Mouse (Mus musculus) heart, embryonic 16.5 days (tissue): ENCODE data around the gene Elovl7. TPM values are rescaled to one million over a fixed set of nuclear protein-coding genes. Genes with fewer than 3 reads are reported as not detected.

ENCODE experiments used
- ATAC-seq: fragments of 200-750 bp; cut with Nextera tagmentation; replicated peaks from 2 replicates; pipeline ENCODE4 v1.8.0; 2017; ENCODE audit warnings: moderate number of reproducible peaks; ENCODE audit not compliant: insufficient read depth, low FRiP score; ENCODE audit errors: extremely low read depth
- H3K27ac ChIP-seq: fragments of 300-500 bp; sonication (generic); 2 replicates; pipeline ENCODE4 v1.5.1; 2014; ENCODE audit warnings: mild to moderate bottlenecking, low read length, control low read depth, moderate library complexity
- H3K27me3 ChIP-seq: fragments of 300-500 bp; sonication (generic); 2 replicates; pipeline ENCODE4 v1.6.1; 2014; ENCODE audit warnings: low read length, mixed read lengths; ENCODE audit not compliant: control insufficient read depth, insufficient read depth
- H3K36me3 ChIP-seq: fragments of 300-500 bp; sonication (generic); 2 replicates; pipeline ENCODE4 v1.6.1; 2014; ENCODE audit not compliant: control insufficient read depth, insufficient read depth
- H3K4me1 ChIP-seq: fragments of 300-500 bp; sonication (generic); 2 replicates; pipeline ENCODE4 v1.6.1; 2014; ENCODE audit warnings: low read length, mixed read lengths; ENCODE audit not compliant: control insufficient read depth, insufficient read depth
- H3K4me2 ChIP-seq: fragments of 300-500 bp; sonication (generic); 2 replicates; pipeline ENCODE4 v1.6.1; 2014; ENCODE audit warnings: low read depth, mild to moderate bottlenecking, control low read depth, low read length
- H3K4me3 ChIP-seq: fragments of 300-500 bp; sonication (generic); 2 replicates; pipeline ENCODE4 v1.5.1; 2014; ENCODE audit warnings: mild to moderate bottlenecking, control low read depth, low read length
- H3K9ac ChIP-seq: fragments of 300-500 bp; sonication (generic); 2 replicates; pipeline ENCODE4 v1.6.1; 2014; ENCODE audit warnings: low read length, control low read depth
- H3K9me3 ChIP-seq: fragments of 300-500 bp; sonication (generic); replicated peaks from 2 replicates; pipeline ENCODE4 v1.6.1; 2016; ENCODE audit warnings: low read length; ENCODE audit not compliant: control insufficient read depth
- WGBS: fragments of 180-500 bp; shearing (Covaris S2); extraction: QIAGEN DNeasy Blood & Tissue Kit; methylation state at CpG from one replicate; pipeline ENCODE4 v1.1.7; 2014; 5-methylcytosine and 5-hydroxymethylcytosine counted together
- polyA plus RNA-seq: library from polyadenylated mRNA; unstranded; fragments of >200 nt; fragmentation: Nextera tagmentation; extraction: Ambion mirVana; gene quantifications from 2 replicates; pipeline ENCODE4 v1.2.1, GENCODE M21; 2015

The Elovl7 gene
- 3.3 and 4.2 TPM in 2 replicates for polyA plus RNA-seq

DNA sequence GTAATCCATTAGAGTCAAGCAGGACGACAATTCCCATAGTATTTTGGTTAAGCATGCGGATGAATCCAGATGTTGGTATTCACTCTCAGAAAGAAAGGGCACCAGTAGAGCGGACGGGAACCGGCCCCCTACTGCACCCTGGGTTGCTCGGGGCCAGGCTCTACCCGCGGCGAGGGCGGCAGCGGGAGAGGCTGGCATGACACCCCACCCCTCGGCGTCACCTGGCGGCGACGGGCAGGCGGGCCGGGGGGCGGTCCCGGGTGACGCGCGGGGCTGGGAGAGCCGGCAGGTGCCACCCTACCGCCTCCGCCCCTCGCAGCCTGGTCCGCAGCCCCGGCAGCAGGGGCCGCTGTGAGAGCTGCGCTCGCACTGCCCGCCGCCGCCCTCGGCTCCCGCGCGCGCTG lies at the start of gene Elovl7:
TSS of gene Elovl7 (plus strand) at position 324 of the 404 bp plus-strand sequence.
- peak within 1 kb of the TSS; percentile 100 for H3K4me2 ChIP-seq
- ATAC-seq, result peak; percentile 90
- no peaks in the 10 kb centered on the region for H3K9me3 ChIP-seq
- peak within 1 kb of the TSS; percentile 84 for H3K4me3 ChIP-seq
- H3K4me1 ChIP-seq, result peaks cover 5% of the 10 kb centered on the region
- WGBS, result under 1% methylated on average over 40 of the region's 40 CpGs
- peaks cover 40% of the 10 kb centered on the region for H3K27me3 ChIP-seq
- no peaks in the 10 kb centered on the region for H3K36me3 ChIP-seq
- peak within 1 kb of the TSS; percentile 84 for H3K9ac ChIP-seq
- H3K27ac ChIP-seq, result no peak within 1 kb of the TSS

DNA sequence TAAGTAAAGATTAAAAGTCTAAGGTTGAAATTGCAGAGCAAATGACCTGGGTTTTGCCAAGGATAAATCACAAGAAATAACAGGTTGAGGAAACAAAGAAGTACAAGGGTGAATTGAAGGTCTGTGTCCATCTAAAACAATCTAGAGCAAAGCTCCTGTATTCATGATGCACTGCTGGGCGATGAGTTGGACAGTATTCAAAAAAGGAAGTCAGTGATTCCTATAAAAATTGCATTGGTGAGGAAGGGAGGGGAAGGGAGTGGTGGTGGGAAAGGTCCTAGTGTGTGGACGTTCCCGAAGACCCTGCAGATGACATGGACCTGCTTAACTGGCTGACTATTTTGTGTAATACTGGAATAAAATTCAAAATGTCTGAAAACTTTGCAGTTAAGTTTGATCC lies 49.6 kb upstream of the Elovl7 start:
- Histone ChIP-seq H3K27me3 (no peaks in the 10 kb centered on the region), H3K9me3 (no peaks in the 10 kb centered on the region), H3K4me1 (peaks cover 3% of the 10 kb centered on the region; the same call in 1 of the 2 replicates), H3K9ac (no peak overlapping the region), H3K36me3 (peaks cover 4% of the 10 kb centered on the region; the same call in 1 of the 2 replicates), H3K4me3 (no peak overlapping the region), H3K27ac (no peak overlapping the region), H3K4me2 (no peak overlapping the region)
- 89% methylated on average over 3 of the region's 3 CpGs for WGBS
- ATAC-seq, result no peak

DNA sequence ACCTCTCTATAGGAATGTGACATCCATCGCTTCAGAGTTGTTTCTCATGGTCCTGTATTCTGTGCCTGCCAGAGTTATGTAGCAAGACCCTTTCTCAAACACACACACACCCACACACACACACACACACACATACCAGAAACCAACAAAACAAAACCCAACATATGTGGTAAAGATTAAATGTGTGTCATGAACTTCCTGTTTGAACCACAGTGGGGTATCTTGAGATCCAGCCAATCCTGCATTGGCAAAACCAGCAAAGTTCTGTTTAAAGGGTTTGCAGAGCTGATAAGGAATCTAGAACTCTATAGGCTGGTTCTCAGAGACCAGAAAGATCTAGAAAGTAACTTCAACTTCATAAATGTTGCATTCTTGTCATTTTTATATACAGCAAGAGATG lies 44.2 kb upstream of the Elovl7 start:
- no peak overlapping the region for H3K27ac ChIP-seq
- ATAC-seq, result no peak
- H3K36me3 ChIP-seq, result peaks cover 18% of the 10 kb centered on the region
- no peak overlapping the region for H3K4me3 ChIP-seq
- no peaks in the 10 kb centered on the region for H3K9me3 ChIP-seq
- H3K4me2 ChIP-seq, result no peak overlapping the region
- H3K9ac ChIP-seq, result no peak overlapping the region
- H3K4me1 ChIP-seq, result no peaks in the 10 kb centered on the region
- 81% methylated on average over 1 of the region's 1 CpGs for WGBS
- H3K27me3 ChIP-seq, result no peaks in the 10 kb centered on the region

DNA sequence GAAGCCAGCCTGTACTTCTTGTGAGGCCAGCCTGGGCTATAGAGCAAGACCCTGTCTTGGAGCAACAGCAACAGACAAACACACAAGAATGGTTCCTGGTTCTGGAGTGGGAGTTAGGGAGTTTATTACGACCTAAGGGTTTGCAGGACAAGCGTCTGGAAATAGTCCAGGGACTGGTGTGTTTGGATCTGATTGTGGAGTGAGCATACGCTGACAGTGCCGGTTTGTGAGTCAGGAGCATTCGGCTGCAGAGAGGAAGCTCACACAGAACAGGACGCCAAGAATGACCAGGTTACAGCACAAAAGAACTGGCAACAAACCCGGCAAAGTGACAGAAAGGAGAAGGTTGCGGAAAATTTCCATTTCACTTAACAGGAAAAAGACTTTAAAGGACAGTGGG lies 43.7 kb upstream of the Elovl7 start:
- WGBS, result 70% methylated on average over 8 of the region's 8 CpGs
- no peak overlapping the region for H3K9ac ChIP-seq
- no peak overlapping the region for H3K4me3 ChIP-seq
- no peaks in the 10 kb centered on the region for H3K4me1 ChIP-seq
- H3K36me3 ChIP-seq, result peaks cover 20% of the 10 kb centered on the region
- H3K9me3 ChIP-seq, result no peaks in the 10 kb centered on the region
- no peak for ATAC-seq
- no peak overlapping the region for H3K4me2 ChIP-seq
- H3K27me3 ChIP-seq, result no peaks in the 10 kb centered on the region
- no peak overlapping the region for H3K27ac ChIP-seq

DNA sequence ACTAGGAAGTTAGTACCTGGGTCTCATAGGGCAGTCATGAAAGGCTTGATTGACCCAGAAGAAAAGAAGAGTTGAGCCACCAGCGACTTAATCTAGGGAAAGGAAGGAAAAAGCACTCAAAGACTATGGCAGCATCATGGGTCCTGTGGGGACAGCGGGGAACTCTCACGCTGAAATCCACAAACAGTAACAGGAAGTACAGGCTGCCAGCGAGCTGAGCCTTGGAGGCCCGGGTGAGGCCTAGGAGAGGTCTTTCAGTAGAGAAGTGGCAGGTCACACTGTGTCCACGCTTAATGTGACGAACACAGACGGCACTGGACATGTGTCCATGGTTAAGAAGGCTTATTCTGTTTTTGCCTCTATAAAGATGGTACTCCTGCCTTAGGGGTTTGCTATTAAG lies 34.6 kb upstream of the Elovl7 start:
- Histone ChIP-seq H3K4me1 (no peaks in the 10 kb centered on the region), H3K36me3 (peaks cover 22% of the 10 kb centered on the region), H3K9me3 (no peaks in the 10 kb centered on the region), H3K4me2 (no peak overlapping the region), H3K27ac (no peak overlapping the region), H3K27me3 (no peaks in the 10 kb centered on the region), H3K9ac (no peak overlapping the region), H3K4me3 (no peak overlapping the region)
- no peak for ATAC-seq
- 75% methylated on average over 8 of the region's 8 CpGs for WGBS

DNA sequence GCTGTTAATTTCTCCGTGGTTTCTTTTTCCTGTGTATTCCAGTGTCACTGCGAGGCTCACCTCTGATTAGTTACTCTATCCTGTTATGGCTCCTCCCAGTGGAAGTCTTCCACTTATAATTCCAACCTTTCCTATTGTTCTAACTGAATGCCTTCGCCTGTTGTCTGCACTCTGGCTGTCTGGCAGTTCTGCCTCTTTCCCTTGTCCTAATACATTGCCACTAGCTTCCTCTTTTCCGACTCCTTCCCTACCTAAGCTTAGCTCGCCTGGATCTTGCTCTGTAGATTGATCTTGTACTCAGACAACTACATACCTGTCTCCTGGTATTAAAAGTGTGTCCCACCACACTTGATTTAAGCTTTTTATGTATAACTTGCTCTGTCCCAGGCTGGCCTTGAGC lies 33.4 kb upstream of the Elovl7 start:
- Histone ChIP-seq H3K9me3 (no peaks in the 10 kb centered on the region), H3K4me2 (no peak overlapping the region), H3K27me3 (no peaks in the 10 kb centered on the region), H3K36me3 (peaks cover 28% of the 10 kb centered on the region), H3K9ac (no peak overlapping the region), H3K4me3 (no peak overlapping the region), H3K27ac (no peak overlapping the region), H3K4me1 (no peaks in the 10 kb centered on the region)
- no peak for ATAC-seq
- 46% methylated on average over 5 of the region's 5 CpGs for WGBS

DNA sequence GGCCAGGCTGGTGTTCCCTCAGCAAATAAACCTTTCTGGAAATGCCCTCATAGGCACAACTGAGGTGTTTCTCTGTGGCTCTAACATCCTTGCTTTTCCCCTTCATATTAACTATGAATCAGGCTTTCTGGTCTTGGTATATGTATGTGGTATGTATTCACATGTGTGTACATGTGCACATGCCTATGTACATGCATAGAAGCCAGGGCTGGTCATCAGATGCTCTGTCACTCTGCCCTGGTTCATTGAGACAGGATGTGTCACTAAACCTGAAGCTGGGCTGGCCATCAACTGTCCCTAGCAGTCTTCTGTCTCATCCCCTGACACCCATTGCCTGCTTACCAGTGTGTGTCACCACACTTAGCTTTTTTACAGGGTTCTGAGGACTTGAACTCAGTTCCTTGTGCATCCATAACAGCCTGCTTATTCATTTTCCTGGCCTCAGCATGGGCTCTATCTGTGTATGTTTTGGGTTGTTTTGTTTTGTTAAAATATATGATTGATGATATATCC lies 29.4 kb upstream of the Elovl7 start:
- peaks cover 19% of the 10 kb centered on the region for H3K36me3 ChIP-seq
- H3K4me2 ChIP-seq, result no peak overlapping the region
- H3K9ac ChIP-seq, result no peak overlapping the region
- no peak for ATAC-seq
- H3K9me3 ChIP-seq, result no peaks in the 10 kb centered on the region
- H3K27ac ChIP-seq, result no peak overlapping the region
- H3K4me3 ChIP-seq, result no peak overlapping the region
- no peaks in the 10 kb centered on the region for H3K4me1 ChIP-seq
- no peaks in the 10 kb centered on the region for H3K27me3 ChIP-seq

DNA sequence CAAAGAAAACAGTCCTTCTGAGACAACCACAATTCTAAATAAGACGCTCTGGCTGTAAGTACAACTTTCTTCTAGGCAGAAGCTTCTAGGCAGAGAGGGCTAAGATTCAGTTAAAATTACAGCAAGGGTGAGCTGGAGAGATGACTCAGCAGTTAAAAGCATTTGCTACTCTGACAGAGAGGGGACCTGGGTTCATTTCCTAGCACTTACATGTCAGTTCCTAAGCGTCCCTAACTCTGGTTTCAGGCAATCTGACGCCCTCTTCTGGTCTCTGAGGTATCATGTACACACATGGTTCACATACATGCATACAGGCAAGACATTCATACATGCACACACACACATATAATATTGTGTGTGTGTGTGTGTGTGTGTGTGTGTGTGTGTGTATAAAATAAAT lies 28.7 kb upstream of the Elovl7 start:
- H3K4me3 ChIP-seq, result no peak overlapping the region
- no peak overlapping the region for H3K27ac ChIP-seq
- no peaks in the 10 kb centered on the region for H3K27me3 ChIP-seq
- peaks cover 17% of the 10 kb centered on the region for H3K36me3 ChIP-seq
- H3K9me3 ChIP-seq, result no peaks in the 10 kb centered on the region
- H3K4me1 ChIP-seq, result no peaks in the 10 kb centered on the region
- H3K9ac ChIP-seq, result no peak overlapping the region
- no peak overlapping the region for H3K4me2 ChIP-seq
- WGBS, result 88% methylated on average over 3 of the region's 3 CpGs
- no peak for ATAC-seq

DNA sequence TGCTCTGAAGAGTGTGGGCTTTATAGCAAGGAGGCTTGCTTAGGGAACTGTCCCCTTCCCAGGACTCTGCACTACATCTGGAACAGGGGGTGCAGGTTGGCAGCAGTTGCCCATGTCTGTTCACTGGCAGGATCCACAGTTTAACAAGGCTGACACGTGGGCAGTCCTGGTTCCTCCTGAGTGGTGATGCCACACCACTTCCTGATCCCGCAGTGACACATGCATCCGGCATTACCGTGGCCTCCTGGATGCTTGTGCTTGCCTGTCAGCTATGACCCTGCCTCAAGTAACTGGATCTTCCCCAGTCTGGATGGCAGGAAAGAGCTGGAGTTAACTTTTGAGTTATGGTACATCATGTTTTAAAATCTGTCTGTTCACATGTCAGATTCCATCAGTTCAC lies 26.2 kb upstream of the Elovl7 start:
- no peak for ATAC-seq
- no peak overlapping the region for H3K27ac ChIP-seq
- 83% methylated on average over 4 of the region's 4 CpGs for WGBS
- H3K4me3 ChIP-seq, result no peak overlapping the region
- peaks cover 17% of the 10 kb centered on the region for H3K36me3 ChIP-seq
- H3K9ac ChIP-seq, result no peak overlapping the region
- H3K9me3 ChIP-seq, result no peaks in the 10 kb centered on the region
- H3K4me2 ChIP-seq, result no peak overlapping the region
- no peaks in the 10 kb centered on the region for H3K4me1 ChIP-seq
- no peaks in the 10 kb centered on the region for H3K27me3 ChIP-seq
